Mouse (Mus musculus) embryo, embryonic 10.5 days (tissue): ENCODE data around the gene Strada.

Experiments
- DNase-seq: peaks from one replicate; pipeline ENCODE4 v3.0.0-alpha.2; 2015; ENCODE audit warnings: low spot score

Gene Strada

GRCm38 (mm10) chr11:106187326-106187725 is 14.6 kb downstream of the Strada start:
- DNase-seq: no peak

- DNase-seq: no peak
These were observed 21.5 kb downstream of the Strada start for GRCm38 (mm10) chr11:106180449-106180801.

GRCm38 (mm10) chr11:106179711-106180448 is 22.1 kb downstream of the Strada start:
- no peak for DNase-seq

- no peak for DNase-seq
These were observed 23.8 kb downstream of the Strada start for GRCm38 (mm10) chr11:106178036-106178782.

- no peak for DNase-seq
These were observed 25.6 kb downstream of the Strada start for GRCm38 (mm10) chr11:106176372-106176771.

- DNase-seq: no peak
These were observed 26.9 kb downstream of the Strada start for GRCm38 (mm10) chr11:106175081-106175480.

GRCm38 (mm10) chr11:106174372-106174771 is 27.6 kb downstream of the Strada start:
- DNase-seq: no peak

- no peak for DNase-seq
These were observed 28.7 kb downstream of the Strada start for GRCm38 (mm10) chr11:106173228-106173627.

GRCm38 (mm10) chr11:106170807-106171206 is 31.2 kb downstream of the Strada start:
- peak; percentile 28 for DNase-seq

GRCm38 (mm10) chr11:106167435-106167834 is 34.5 kb downstream of the Strada start:
- no peak for DNase-seq

GRCm38 (mm10) chr11:106164601-106165180 is 37.3 kb downstream of the Strada start:
- DNase-seq: no peak

- no peak for DNase-seq
These were observed 38.4 kb downstream of the Strada start for GRCm38 (mm10) chr11:106163546-106163945.

- no peak for DNase-seq
These were observed 39.7 kb downstream of the Strada start for GRCm38 (mm10) chr11:106162237-106162636.

- peak; percentile 68 for DNase-seq
These were observed 40.9 kb downstream of the Strada start, which contains the start of the genes Gm10840 and Limd2 for GRCm38 (mm10) chr11:106160841-106161721. Gene Gm10840, plus strand, starts transcription at chr11:106160850. Gene Limd2, minus strand, starts transcription at chr11:106160860.

GRCm38 (mm10) chr11:106159921-106160840 is 41.8 kb downstream of the Strada start:
- peak; percentile 85 for DNase-seq

- peak; percentile 67 for DNase-seq
These were observed 42.6 kb downstream of the Strada start for GRCm38 (mm10) chr11:106159216-106159920.

GRCm38 (mm10) chr11:106158930-106159215 is 43.1 kb downstream of the Strada start:
- no peak for DNase-seq

- peak; percentile 30 for DNase-seq
These were observed 43.7 kb downstream of the Strada start for GRCm38 (mm10) chr11:106158081-106158929.

GRCm38 (mm10) chr11:106157154-106157553 is 44.8 kb downstream of the Strada start:
- no peak for DNase-seq
